Mouse (Mus musculus) spleen, adult 12 weeks (tissue): ENCODE results near the gene Sdhc.
"Not testable (repeated sequence)": the region's sequence is repeated elsewhere in the genome, so short reads cannot be mapped to it uniquely, and the experiment has no call there.

ENCODE experiments used
- DNase-seq: peaks from one replicate; pipeline ENCODE4 v3.0.0; 2022; ENCODE audit warnings: low spot score

The Sdhc gene

GRCm38 (mm10) chr1:171168906-171169305 lies 18.5 kb upstream of the Sdhc start:
- no peak for DNase-seq

DNA sequence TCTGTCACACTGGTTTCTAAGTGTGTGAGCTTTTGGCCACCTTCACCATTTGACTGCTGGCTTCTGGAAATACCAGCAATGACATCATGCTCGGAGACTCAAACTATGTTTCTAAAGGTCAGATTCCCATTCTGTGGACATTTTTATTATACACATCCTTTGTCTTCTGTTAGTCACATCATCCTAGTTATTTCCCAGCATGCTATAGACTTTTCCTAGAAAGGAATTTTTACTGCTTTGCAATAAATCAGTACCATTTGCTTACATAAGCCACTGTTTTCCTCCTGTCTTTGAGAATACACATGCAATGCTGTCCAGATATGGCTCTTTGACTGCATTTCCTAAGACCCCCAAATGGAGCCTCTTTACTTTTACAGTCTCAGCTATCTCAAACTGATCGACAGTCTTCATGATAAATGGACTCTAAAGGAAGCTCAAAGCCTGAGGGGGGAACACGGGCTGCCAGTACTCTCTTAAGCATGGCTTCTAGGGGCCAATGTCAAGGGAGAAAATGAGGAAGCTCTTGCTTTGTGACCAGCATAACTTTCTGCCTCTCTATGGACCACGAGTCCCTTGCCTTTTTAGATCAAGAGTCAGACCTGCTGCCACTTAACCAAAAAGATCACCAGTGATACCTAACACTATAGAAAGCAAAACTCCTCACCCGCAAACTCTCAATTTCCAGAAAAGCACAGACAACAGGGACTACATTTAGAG lies 15.4 kb upstream of the Sdhc start:
- no peak for DNase-seq

DNA sequence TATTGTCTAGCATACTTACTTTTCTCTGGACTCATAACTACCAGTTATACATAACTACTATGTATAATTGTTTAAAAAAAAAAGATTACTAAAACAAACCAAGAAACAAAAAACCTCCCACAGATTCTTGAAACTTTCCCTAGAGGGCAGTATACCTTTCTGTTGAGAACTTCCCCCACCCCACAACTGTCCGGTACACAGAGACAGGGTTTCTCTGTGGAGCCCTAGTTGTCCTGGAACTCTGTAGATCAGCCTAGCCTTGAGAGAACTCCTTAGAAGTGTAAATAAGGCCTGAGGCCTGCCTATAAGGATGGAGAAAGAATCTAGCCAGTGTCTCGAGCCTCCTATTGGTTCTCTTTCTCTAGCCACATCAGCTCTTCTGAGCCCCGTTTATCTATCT lies 13.9 kb upstream of the Sdhc start:
- DNase-seq = no peak

- no peak for DNase-seq
These were observed 12.1 kb upstream of the Sdhc start for GRCm38 (mm10) chr1:171162526-171162925.

DNA sequence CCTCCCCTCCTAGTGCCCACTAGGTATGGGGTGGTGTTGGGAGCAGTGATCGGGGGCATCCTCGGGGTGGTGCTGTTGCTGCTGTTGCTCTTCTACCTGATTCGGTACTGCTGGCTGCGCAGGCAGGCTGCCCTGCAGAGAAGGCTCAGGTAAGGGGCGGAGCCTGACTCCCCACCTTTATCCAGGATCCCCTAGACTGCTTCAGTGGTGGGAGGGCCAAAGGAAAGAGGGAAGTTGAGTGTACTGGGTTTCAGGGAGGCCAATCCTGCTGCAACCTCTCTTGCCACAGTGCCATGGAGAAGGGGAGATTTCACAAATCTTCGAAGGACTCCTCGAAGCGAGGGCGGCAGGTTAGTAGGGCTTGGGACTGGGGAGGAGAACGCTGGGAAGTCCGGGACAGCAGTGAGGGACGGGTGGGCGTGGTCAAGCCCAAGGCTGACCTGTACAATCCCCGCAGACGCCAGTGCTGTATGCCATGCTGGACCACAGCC lies 9.1 kb upstream of the Sdhc start:
- DNase-seq = no peak

- no peak for DNase-seq
These were observed 7.6 kb upstream of the Sdhc start for GRCm38 (mm10) chr1:171157965-171158364.

GRCm38 (mm10) chr1:171156644-171157043 lies 6.2 kb upstream of the Sdhc start:
- no peak for DNase-seq

GRCm38 (mm10) chr1:171151966-171152365 lies 1.6 kb upstream of the Sdhc start:
- no peak for DNase-seq

GRCm38 (mm10) chr1:171150838-171151391 lies 512 bp upstream of the Sdhc start:
- no peak for DNase-seq

DNA sequence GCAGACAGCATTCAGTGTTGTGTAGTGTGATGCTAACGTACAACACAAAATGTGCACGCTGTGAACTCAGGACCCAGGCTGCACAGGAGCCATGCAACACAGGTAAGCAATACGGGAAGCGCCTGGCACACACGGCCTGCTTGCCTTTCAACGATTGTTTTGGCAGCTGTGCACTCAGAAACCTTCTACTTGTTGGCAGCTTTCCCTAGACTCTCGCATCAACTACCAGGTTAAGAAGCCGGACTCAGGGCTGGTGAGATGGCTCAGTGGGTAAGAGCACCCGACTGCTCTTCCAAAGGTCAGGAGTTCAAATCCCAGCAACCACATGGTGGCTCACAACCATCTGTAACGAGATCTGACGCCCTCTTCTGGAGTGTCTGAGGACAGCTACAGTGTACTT lies 7.4 kb downstream of the Sdhc start:
- DNase-seq = not testable (repeated sequence)

DNA sequence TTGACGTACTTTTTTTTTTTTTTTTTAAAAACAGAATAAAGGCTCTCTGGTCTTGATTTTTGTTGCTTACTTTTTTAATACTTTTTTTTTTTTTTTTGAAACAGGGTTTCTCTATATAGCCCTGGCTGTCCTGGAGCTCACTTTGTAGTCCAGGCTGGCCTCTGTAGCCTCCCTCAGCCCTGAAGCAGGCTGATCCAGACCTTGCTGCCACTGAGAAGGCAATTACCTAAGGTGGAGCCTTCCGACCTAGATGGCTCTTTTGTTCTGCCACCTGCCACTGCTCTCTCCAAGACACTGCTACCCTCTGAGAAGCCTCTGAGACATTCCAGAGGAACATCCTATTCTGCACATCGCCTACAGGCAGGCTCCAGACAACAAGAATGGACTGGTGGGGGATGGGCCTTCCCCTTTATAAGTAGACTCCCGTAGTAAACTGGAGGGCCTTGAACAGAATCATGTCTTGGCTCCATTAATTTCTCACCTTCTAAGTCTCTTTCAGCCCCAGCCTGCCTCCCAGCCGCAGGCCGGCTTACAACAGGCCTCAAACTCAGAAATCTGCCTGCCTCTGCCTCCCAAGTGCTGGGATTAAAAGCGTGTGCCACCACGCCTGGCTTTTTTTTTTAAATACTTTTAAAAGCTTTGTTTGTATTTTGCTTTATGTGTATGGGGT lies 12.8 kb downstream of the Sdhc start:
- not testable (repeated sequence) for DNase-seq

GRCm38 (mm10) chr1:171135600-171135999 lies 14.8 kb downstream of the Sdhc start:
- no peak for DNase-seq

- no peak for DNase-seq
These were observed 19.4 kb downstream of the Sdhc start for GRCm38 (mm10) chr1:171130971-171131370.

DNA sequence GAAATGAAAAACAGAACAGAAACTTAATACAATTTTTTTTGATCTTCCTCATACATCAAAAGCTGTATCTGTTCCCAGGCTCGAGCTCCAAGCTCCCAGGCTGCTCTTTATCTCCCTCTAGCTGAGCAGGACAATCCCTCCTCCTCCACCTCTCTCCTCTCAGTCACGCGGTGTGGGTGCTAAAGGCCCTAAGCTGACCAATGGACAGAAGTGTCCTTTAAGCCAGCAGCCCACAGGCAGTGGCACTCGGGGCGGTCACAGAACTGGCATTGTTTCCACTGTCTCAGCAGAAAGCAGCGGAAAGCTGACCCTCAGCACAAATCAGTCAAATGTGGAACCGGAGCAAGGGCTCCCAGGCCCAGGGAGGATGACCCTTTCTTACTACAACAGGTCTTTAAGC lies 21.2 kb downstream of the Sdhc start:
- no peak for DNase-seq

DNA sequence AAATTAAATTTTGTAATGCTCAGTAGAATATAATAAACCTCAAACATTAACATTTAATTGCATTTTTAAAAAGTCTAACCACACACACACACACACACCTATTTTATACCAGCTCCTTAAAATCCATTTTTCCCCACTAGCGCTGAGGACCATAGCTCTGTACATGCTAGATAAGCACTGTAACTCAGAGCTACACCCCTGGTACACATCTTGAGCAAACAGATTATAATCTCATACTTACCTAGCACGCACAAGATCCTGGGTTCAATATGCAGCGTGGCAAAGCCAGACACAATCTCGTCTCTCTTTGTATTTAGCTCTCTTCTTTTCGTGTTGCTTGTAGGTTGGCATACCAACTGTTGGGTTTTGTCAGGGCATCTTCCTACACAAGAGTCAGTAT lies 26.0 kb downstream of the Sdhc start:
- DNase-seq = no peak

DNA sequence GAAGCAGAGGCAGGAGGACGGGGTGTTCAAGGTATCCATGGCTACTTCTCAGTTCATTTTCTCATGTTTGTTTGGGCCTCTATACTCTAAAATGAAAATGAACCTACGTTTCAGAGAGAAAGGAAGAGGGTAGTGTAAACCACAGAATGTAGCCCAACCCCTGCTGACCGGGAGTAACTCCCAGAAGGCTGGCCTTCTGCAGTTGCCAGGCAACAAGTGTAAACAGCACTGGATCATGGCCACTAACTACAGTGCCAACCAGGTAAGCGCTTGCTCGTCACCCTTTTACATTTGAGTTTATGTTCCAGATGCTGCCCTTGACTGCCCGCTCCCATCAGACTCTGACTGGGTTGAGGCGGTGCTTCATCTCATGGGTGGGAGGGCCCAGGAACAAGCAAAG lies 27.5 kb downstream of the Sdhc start:
- peak; percentile 11 for DNase-seq

DNA sequence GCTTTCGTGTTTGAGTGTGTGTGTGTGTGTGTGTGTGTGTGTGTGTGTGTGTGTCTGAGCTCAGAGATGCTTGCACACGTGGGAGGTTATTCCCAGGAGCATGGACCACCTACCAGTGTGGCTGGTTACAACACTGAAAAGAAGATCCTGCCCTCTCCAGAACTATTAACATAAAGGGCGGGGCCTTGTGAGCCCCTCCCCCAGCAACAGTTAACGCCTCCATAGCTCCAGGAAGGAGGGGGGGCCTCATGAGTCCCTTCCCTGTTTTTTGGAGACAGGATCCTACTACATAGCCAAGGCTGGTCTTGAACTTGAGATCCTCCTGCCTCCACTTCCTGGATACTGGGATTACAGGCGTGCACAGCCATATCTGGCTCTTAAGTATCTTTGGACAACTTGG lies 28.6 kb downstream of the Sdhc start:
- DNase-seq = no peak

DNA sequence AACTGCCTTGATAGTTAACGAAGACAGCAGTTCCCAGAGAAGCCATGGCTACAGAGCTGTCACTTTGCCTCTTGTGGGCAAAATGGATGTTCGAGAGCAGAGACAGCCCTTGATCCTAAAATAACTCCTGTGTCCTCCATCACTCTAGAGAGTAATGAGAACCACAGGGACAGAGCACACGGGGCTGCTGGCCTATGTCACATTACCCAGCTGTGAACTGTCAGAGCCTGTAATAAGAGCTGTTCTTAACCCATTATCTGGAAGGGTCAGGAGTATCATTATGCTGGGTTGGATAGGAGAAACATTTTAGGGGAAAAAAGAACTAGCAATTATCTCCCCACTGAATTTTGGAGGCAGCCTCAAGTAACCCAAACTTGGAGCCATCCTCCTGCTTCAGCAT lies 29.5 kb downstream of the Sdhc start:
- no peak for DNase-seq

DNA sequence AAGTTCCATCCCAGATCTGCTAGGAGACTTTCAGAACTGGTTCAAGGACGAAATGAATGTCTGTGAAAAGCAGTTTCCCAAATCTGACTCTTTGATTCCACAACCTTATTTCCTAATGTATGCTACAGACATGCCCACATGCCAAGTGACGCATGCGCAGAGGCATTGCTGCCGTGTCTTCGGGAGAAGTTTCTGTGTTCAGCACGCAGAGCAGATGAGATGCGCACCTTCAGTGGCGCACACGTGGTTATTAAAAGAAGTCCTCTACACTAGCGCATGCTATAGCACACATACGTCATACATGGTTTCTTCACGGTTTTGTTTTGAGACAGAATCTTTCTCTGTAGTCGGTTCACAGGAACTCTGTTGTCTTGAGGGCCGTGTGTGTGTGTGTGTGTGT lies 31.0 kb downstream of the Sdhc start:
- DNase-seq = no peak

DNA sequence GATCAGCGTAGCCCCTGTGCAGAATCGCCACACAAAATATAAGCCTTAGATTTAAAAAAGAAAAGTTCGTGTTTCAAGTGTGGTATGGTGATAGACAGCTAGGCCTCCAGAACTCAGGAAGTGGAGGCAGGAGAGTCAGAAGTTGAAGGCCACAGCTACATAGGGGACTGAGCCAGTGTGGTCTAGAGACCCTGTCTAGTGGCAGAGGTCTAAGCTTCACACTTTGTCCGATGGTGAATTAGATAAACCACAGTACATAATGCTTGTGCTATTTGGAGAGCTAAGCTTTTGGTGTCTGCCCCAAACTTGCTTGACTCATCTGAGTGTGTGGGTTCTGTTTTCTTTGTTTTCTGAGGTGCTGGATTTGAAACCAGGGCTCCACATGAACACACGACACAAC lies 31.4 kb downstream of the Sdhc start:
- DNase-seq = no peak

GRCm38 (mm10) chr1:171118269-171118684 lies 32.1 kb downstream of the Sdhc start:
- peak; percentile 35 for DNase-seq

- no peak for DNase-seq
These were observed 34.1 kb downstream of the Sdhc start for GRCm38 (mm10) chr1:171116280-171116679.

DNA sequence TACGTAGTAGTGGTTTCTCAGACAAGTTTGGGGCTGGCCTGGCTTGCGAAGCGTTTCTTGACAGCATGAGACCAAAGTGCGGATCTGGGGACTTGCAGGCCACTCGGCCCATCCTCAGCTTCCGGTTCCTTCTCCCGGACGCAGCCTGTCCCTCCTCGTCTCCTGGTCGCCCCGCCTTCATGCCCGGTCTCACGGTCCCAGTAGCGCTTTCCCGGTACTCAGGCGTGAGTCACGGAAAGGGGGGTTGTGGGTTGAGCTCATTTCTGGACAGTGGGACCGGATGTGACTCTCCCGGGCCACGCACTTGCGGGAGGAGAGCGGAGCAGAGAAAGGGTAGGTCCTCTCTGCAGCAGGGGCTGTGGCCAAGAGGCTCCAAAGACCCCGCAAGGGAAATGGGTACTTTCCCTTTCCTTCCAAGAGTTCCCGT lies 36.5 kb downstream of the Sdhc start, which contains the start of gene Cfap126:
TSS of gene Cfap126 (plus strand) at position 46 of the 427 bp plus-strand sequence.
- peak; percentile 50 for DNase-seq
